ENCODE assay signal across 10 mouse cellular contexts in the genomic region with DNA sequence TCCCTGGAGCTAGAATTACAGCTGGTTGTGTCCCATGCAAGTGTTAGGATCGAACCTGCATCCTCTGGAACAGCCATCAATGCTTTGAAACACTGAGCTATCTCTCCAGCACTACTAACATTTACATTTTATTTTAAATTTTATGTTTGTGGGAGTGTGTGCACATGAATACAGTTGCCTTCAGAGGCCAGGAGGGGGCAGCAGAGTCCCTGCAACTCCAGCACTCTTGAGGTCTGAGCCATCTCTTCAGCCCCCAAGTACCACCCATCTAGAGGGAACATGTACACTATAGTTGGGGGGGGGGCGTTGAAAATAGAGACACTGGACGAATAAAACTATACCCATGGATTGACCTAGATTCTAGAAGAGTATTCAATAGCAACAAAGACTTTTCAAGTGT. TPM values are rescaled to one million over a fixed set of nuclear protein-coding genes. Genes with fewer than 3 reads are reported as not detected.
A peak's percentile ranks its signal among the peaks of the same experiment; 100 is the strongest.
DNase-seq lines count a peak whose midpoint lies in the region; ATAC-seq lines count a peak whose summit lies in the region.
"Had no signal": no experiment of that assay in that cellular context is flagged by ENCODE, and none has a peak within 500 bp of the region (broad histone marks: within the 10 kb centered on the region; RNA-seq: fewer than 3 reads in every experiment).

No protein-coding gene starts in this region.

- no peaks in the 10 kb centered on the region for H3K27me3 ChIP-seq in kidney, embryonic 15.5 days
- no peaks in the 10 kb centered on the region for H3K27me3 ChIP-seq in limb, embryonic 11.5 days (ENCODE audit: control insufficient read depth, insufficient read depth, low read length)
- H3K27me3 ChIP-seq: embryonic facial prominence, embryonic 13.5 days; limb, embryonic 15.5 days had no signal

- no peaks in the 10 kb centered on the region for H3K36me3 ChIP-seq in kidney, embryonic 15.5 days
- H3K36me3 ChIP-seq in limb, embryonic 11.5 days (ENCODE audit: control insufficient read depth, insufficient read depth, low read length), result no peaks in the 10 kb centered on the region
- H3K36me3 ChIP-seq: embryonic facial prominence, embryonic 13.5 days; limb, embryonic 15.5 days had no signal

- DNase-seq in kidney, adult 18-20 months, result peak; percentile 69
- peak; percentile 60 for DNase-seq in 416B (ENCODE audit: low read depth)
- DNase-seq in NIH3T3 (ENCODE audit: low read depth), result peak; percentile 56
- DNase-seq in gastrocnemius, adult 18-20 months (ENCODE audit: low spot score), result peak; percentile 65
- peak; percentile 58 for DNase-seq in limb, embryonic 11.5 days (ENCODE audit: low spot score)
- peak; percentile 72 for DNase-seq in testis, postnatal 10 days (ENCODE audit: low spot score)
- no peak for DNase-seq in MN1 (ENCODE audit: low spot score)

- H3K4me2 ChIP-seq in kidney, embryonic 15.5 days, result no peak overlapping the region
- no peak overlapping the region for H3K4me2 ChIP-seq in limb, embryonic 11.5 days (ENCODE audit: low read depth, severe bottlenecking)
- H3K4me2 ChIP-seq: embryonic facial prominence, embryonic 13.5 days; limb, embryonic 15.5 days had no signal

- H3K4me3 ChIP-seq in kidney, embryonic 15.5 days (replicated peaks), result no peak overlapping the region
- no peak overlapping the region for H3K4me3 ChIP-seq in limb, embryonic 11.5 days (ENCODE audit: low read depth, low read length)
- H3K4me3 ChIP-seq: embryonic facial prominence, embryonic 13.5 days; limb, embryonic 15.5 days had no signal

- H3K9ac ChIP-seq in kidney, embryonic 15.5 days, result no peak overlapping the region
- no peak overlapping the region for H3K9ac ChIP-seq in limb, embryonic 11.5 days (ENCODE audit: low read length)
- H3K9ac ChIP-seq: embryonic facial prominence, embryonic 13.5 days; limb, embryonic 15.5 days had no signal

- H3K27ac ChIP-seq in kidney, embryonic 15.5 days, result no peak overlapping the region
- H3K27ac ChIP-seq in limb, embryonic 11.5 days (replicated peaks; ENCODE audit: low read depth, low read length), result no peak overlapping the region
- H3K27ac ChIP-seq: embryonic facial prominence, embryonic 13.5 days; limb, embryonic 15.5 days had no signal

- H3K4me1 ChIP-seq in kidney, embryonic 15.5 days, result no peaks in the 10 kb centered on the region
- H3K4me1 ChIP-seq in limb, embryonic 11.5 days (ENCODE audit: control insufficient read depth, insufficient read depth, low read length), result no peaks in the 10 kb centered on the region
- H3K4me1 ChIP-seq: limb, embryonic 15.5 days had no signal

- ATAC-seq in kidney, embryonic 15.5 days (replicated peaks; ENCODE audit: low FRiP score), result no peak
- ATAC-seq in limb, embryonic 11.5 days (ENCODE audit: insufficient number of reproducible peaks, low FRiP score, low TSS enrichment, low read depth), result no peak

- no peaks in the 10 kb centered on the region for H3K9me3 ChIP-seq in kidney, embryonic 15.5 days (replicated peaks)
- H3K9me3 ChIP-seq in limb, embryonic 11.5 days (ENCODE audit: control insufficient read depth, low read length), result no peaks in the 10 kb centered on the region
- H3K9me3 ChIP-seq: embryonic facial prominence, embryonic 13.5 days; limb, embryonic 15.5 days had no signal

- 71% methylated on average over 3 of the region's 3 CpGs for WGBS in kidney, embryonic 15.5 days
- 67% methylated on average over 3 of the region's 3 CpGs for WGBS in limb, embryonic 11.5 days

RNA-seq across cellular contexts. Expression of gene Clic5, which starts 37.3 kb away (rescaled TPM):
- polyA plus RNA-seq in kidney, embryonic 15.5 days (2015; fragmentation: Nextera tagmentation; extraction: Ambion mirVana), result 7.5 and 7.6 TPM in 2 replicates
- 100 to 1,000 TPM; 109 to 117 TPM for total RNA-seq in gastrocnemius, adult 18-20 months (2021)
- 0.09 and 0.27 TPM in 2 replicates for polyA plus RNA-seq in limb, embryonic 11.5 days (2014; fragmentation: Nextera tagmentation; extraction: Ambion mirVana)

RNA-seq across cellular contexts. Expression of gene Enpp4, which starts 45.5 kb away (rescaled TPM):
- 4.5 and 4.9 TPM in 2 replicates for polyA plus RNA-seq in kidney, embryonic 15.5 days (2015; fragmentation: Nextera tagmentation; extraction: Ambion mirVana)
- total RNA-seq in gastrocnemius, adult 18-20 months (2021), result 10 to 100 TPM; 39.7 to 40.3 TPM
- polyA plus RNA-seq in limb, embryonic 11.5 days (2014; fragmentation: Nextera tagmentation; extraction: Ambion mirVana), result 2.5 and 3.7 TPM in 2 replicates
